In the genomic region with DNA sequence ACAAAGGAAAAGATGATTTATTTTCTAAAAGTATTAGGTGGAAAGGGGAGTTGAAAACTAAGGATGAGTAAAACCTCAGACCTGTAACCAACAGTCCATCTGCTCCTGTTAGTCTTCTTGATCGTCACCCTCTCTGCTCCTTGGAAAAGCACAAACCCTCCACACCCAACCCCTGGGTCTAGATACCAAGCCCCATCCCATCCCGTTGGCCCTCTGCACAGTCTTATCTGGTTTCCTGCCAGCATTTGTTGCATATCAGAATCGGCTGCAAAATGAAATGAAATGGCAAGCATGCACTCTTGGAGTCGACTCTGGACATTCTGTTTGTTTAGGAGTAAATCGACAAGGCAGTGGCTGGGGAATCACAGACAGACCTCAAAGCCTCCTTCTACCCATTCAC, we compare ENCODE assay signal across 27 mouse cellular contexts. TPM values are rescaled to one million over a fixed set of nuclear protein-coding genes. Genes with fewer than 3 reads are reported as not detected.
DNase-seq lines count a peak whose midpoint lies in the region; ATAC-seq lines count a peak whose summit lies in the region.
"Had no signal": no experiment of that assay in that cellular context is flagged by ENCODE, and none has a peak within 500 bp of the region (broad histone marks: within the 10 kb centered on the region; RNA-seq: fewer than 3 reads in every experiment).

No protein-coding gene starts in this region.

- no peaks in the 10 kb centered on the region for H3K27me3 ChIP-seq in megakaryocyte, embryonic 14.5 days (replicated peaks)
- no peaks in the 10 kb centered on the region for H3K27me3 ChIP-seq in liver, embryonic 11.5 days (replicated peaks; ENCODE audit: control insufficient read depth, insufficient read depth, low read length)
- no peaks in the 10 kb centered on the region for H3K27me3 ChIP-seq in liver, embryonic 16.5 days (ENCODE audit: control insufficient read depth, insufficient read depth, low read depth, low read length)
- no peaks in the 10 kb centered on the region for H3K27me3 ChIP-seq in kidney, embryonic 14.5 days (ENCODE audit: control insufficient read depth, insufficient read depth, low read length)
- H3K27me3 ChIP-seq: embryonic facial prominence, embryonic 13.5 days; heart, embryonic 13.5 days; kidney, embryonic 15.5 days; limb, embryonic 12.5 days; midbrain, embryonic 13.5 days had no signal

- H3K4me1 ChIP-seq in megakaryocyte, embryonic 14.5 days, result peaks cover 18% of the 10 kb centered on the region
- H3K4me1 ChIP-seq in liver, embryonic 11.5 days (replicated peaks; ENCODE audit: control insufficient read depth, insufficient read depth, low read length), result peaks cover 9% of the 10 kb centered on the region; the same call in 1 of the 2 replicates
- peaks cover 5% of the 10 kb centered on the region for H3K4me1 ChIP-seq in liver, embryonic 16.5 days (ENCODE audit: control insufficient read depth, low read depth, low read length)
- H3K4me1 ChIP-seq in kidney, embryonic 14.5 days (ENCODE audit: control insufficient read depth, insufficient read depth, low read length), result no peaks in the 10 kb centered on the region
- H3K4me1 ChIP-seq: embryonic facial prominence, embryonic 13.5 days; limb, embryonic 12.5 days; midbrain, embryonic 13.5 days had no signal

- no peaks in the 10 kb centered on the region for H3K9me3 ChIP-seq in megakaryocyte, embryonic 14.5 days
- no peaks in the 10 kb centered on the region for H3K9me3 ChIP-seq in liver, embryonic 11.5 days (ENCODE audit: control insufficient read depth, low read length)
- H3K9me3 ChIP-seq in liver, embryonic 16.5 days (replicated peaks; ENCODE audit: control insufficient read depth, low read length), result no peaks in the 10 kb centered on the region
- no peaks in the 10 kb centered on the region for H3K9me3 ChIP-seq in kidney, embryonic 14.5 days (ENCODE audit: control insufficient read depth, low read length)
- H3K9me3 ChIP-seq: embryonic facial prominence, embryonic 13.5 days; heart, embryonic 13.5 days; kidney, embryonic 15.5 days; limb, embryonic 12.5 days; midbrain, embryonic 13.5 days had no signal

- peak overlapping the region; percentile 33 for H3K4me3 ChIP-seq in megakaryocyte, embryonic 14.5 days (replicated peaks)
- no peak overlapping the region for H3K4me3 ChIP-seq in liver, embryonic 11.5 days (ENCODE audit: low read depth, low read length)
- no peak overlapping the region for H3K4me3 ChIP-seq in liver, embryonic 16.5 days (ENCODE audit: low read depth, low read length)
- no peak overlapping the region for H3K4me3 ChIP-seq in kidney, embryonic 14.5 days (ENCODE audit: low read length)
- H3K4me3 ChIP-seq: embryonic facial prominence, embryonic 13.5 days; heart, adult 2 months; heart, embryonic 13.5 days; kidney, embryonic 15.5 days; limb, embryonic 12.5 days; midbrain, embryonic 13.5 days had no signal

- 29% methylated on average over 5 of the region's 5 CpGs for WGBS in liver, embryonic 11.5 days
- 13% methylated on average over 5 of the region's 5 CpGs for WGBS in liver, embryonic 16.5 days (ENCODE audit: insufficient replicate concordance)
- WGBS in kidney, embryonic 14.5 days, result 76% methylated on average over 5 of the region's 5 CpGs

- no peak overlapping the region for H3K9ac ChIP-seq in liver, embryonic 11.5 days (ENCODE audit: low read depth, low read length)
- no peak overlapping the region for H3K9ac ChIP-seq in liver, embryonic 16.5 days (ENCODE audit: low read depth, low read length)
- no peak overlapping the region for H3K9ac ChIP-seq in kidney, embryonic 14.5 days (ENCODE audit: low read depth, low read length)
- H3K9ac ChIP-seq: embryonic facial prominence, embryonic 13.5 days; forebrain, postnatal 0 days; heart, embryonic 13.5 days; hindbrain, embryonic 14.5 days; kidney, embryonic 15.5 days; limb, embryonic 12.5 days; midbrain, embryonic 13.5 days had no signal

- ATAC-seq in megakaryocyte, adult 5-6 weeks (ENCODE audit: poor library complexity, severe bottlenecking), result no peak
- peak; percentile 87 for ATAC-seq in liver, embryonic 11.5 days (replicated peaks; ENCODE audit: low FRiP score)
- ATAC-seq in liver, embryonic 16.5 days (ENCODE audit: low read depth), result peak; percentile 62
- no peak for ATAC-seq in kidney, embryonic 14.5 days (ENCODE audit: low FRiP score, low TSS enrichment)
- ATAC-seq: activated CD4-positive, CD25-positive, alpha-beta regulatory T cell, adult 4 months; CD4-positive, CD25-positive, alpha-beta regulatory T cell, adult 4 months; forebrain, postnatal 0 days; intestine, postnatal 0 days; midbrain, embryonic 13.5 days had no signal

- peaks cover 33% of the 10 kb centered on the region for H3K36me3 ChIP-seq in megakaryocyte, embryonic 14.5 days (replicated peaks; ENCODE audit: low read length)
- no peaks in the 10 kb centered on the region for H3K36me3 ChIP-seq in liver, embryonic 11.5 days (ENCODE audit: control insufficient read depth, insufficient read depth, low read length)
- H3K36me3 ChIP-seq in liver, embryonic 16.5 days (ENCODE audit: control insufficient read depth, insufficient read depth), result no peaks in the 10 kb centered on the region
- H3K36me3 ChIP-seq in kidney, embryonic 14.5 days (ENCODE audit: control insufficient read depth, insufficient read depth, low read length), result no peaks in the 10 kb centered on the region; the same call in 1 of the 2 replicates

- peak overlapping the region; percentile 46 for H3K4me2 ChIP-seq in liver, embryonic 11.5 days
- no peak overlapping the region for H3K4me2 ChIP-seq in liver, embryonic 16.5 days (ENCODE audit: low read depth, low read length)
- H3K4me2 ChIP-seq in kidney, embryonic 14.5 days (replicated peaks; ENCODE audit: low read depth, low read length), result no peak overlapping the region
- H3K4me2 ChIP-seq: embryonic facial prominence, embryonic 13.5 days; heart, embryonic 13.5 days; hindbrain, embryonic 14.5 days; kidney, embryonic 15.5 days; limb, embryonic 12.5 days; midbrain, embryonic 13.5 days had no signal

- DNase-seq in liver, embryonic 11.5 days (ENCODE audit: low spot score), result no peak
- no peak for DNase-seq in ovary, postnatal 10 days (ENCODE audit: low spot score)
- no peak for DNase-seq in kidney, adult 18-20 months
- DNase-seq: adrenal gland, postnatal 10 days; cerebellum, adult 11-12 months; cerebellum, adult 9-11 months; forebrain, postnatal 0 days; heart, adult 2 months; heart, postnatal 10 days; kidney, postnatal 25 days; lung, adult 18-20 months; lung, postnatal 10 days; retina, postnatal 1 day; right cerebral cortex, postnatal 14 days had no signal

- H3K27ac ChIP-seq in liver, embryonic 11.5 days (ENCODE audit: low read depth, low read length), result no peak overlapping the region
- no peak overlapping the region for H3K27ac ChIP-seq in liver, embryonic 16.5 days (ENCODE audit: low read length)
- H3K27ac ChIP-seq in kidney, embryonic 14.5 days (ENCODE audit: low read depth, low read length), result no peak overlapping the region
- H3K27ac ChIP-seq: embryonic facial prominence, embryonic 13.5 days; heart, adult 2 months; heart, embryonic 13.5 days; hindbrain, embryonic 14.5 days; kidney, embryonic 15.5 days; limb, embryonic 12.5 days; midbrain, embryonic 13.5 days had no signal

RNA-seq across cellular contexts. Expression of a gene that starts 29.3 kb away (rescaled TPM):
- 0.89 TPM in 1 of 2 replicates, not detected in the other for polyA plus RNA-seq in megakaryocyte, embryonic 14.5 days (2012; ENCODE audit: insufficient read depth, low replicate concordance)
- 13.8 and 16.5 TPM in 2 replicates for total RNA-seq in megakaryocyte, adult 5-6 weeks (2015)
- 14.6 and 19.4 TPM in 2 replicates for total RNA-seq in megakaryocyte, adult 5-6 weeks (2017)
- 19.2 and 19.6 TPM in 2 replicates for polyA plus RNA-seq in liver, embryonic 11.5 days (2014; fragmentation: Nextera tagmentation; extraction: Ambion mirVana)
- 6.2 and 6.3 TPM in 2 replicates for polyA plus RNA-seq in liver, embryonic 16.5 days (2015; fragmentation: Nextera tagmentation; extraction: Ambion mirVana)
- 52.4 and 64.9 TPM in 2 replicates for polyA plus RNA-seq in kidney, embryonic 14.5 days (2014; fragmentation: Nextera tagmentation; extraction: Ambion mirVana)

Comparison
In these comparisons a context has a peak if more than half of its experiments do, and no peak if none do; other contexts are left out.
1. ATAC-seq: peak in liver, embryonic 11.5 days (single experiment) and liver, embryonic 16.5 days (single experiment); none in megakaryocyte, adult 5-6 weeks (single experiment) and kidney, embryonic 14.5 days (single experiment).